Mouse (Mus musculus) kidney, embryonic 14.5 days (tissue): ENCODE measurements around the gene Rusc2. TPM values are rescaled to one million over a fixed set of nuclear protein-coding genes. Genes with fewer than 3 reads are reported as not detected.

ENCODE experiments used
- ATAC-seq: fragments of 200-750 bp; cut with Nextera tagmentation; 2 replicates; pipeline ENCODE4 v1.8.0; 2017; ENCODE audit warnings: moderate number of reproducible peaks, mild to moderate bottlenecking, moderate TSS enrichment, moderate library complexity; ENCODE audit not compliant: low FRiP score, low TSS enrichment
- H3K27ac ChIP-seq: fragments of 300-500 bp; sonication (generic); 2 replicates; pipeline ENCODE4 v1.5.1; 2014; ENCODE audit warnings: low read depth, mild to moderate bottlenecking, low read length, moderate library complexity, mixed read lengths
- H3K27me3 ChIP-seq: fragments of 300-500 bp; sonication (generic); 2 replicates; pipeline ENCODE4 v1.6.1; 2014; ENCODE audit warnings: mild to moderate bottlenecking, low read length; ENCODE audit not compliant: control insufficient read depth, insufficient read depth
- H3K36me3 ChIP-seq: fragments of 300-500 bp; sonication (generic); 2 replicates; pipeline ENCODE4 v1.6.1; 2014; ENCODE audit warnings: low read length, mixed read lengths; ENCODE audit not compliant: control insufficient read depth, insufficient read depth
- H3K4me1 ChIP-seq: fragments of 300-500 bp; sonication (generic); 2 replicates; pipeline ENCODE4 v1.6.1; 2014; ENCODE audit warnings: low read length, mixed read lengths; ENCODE audit not compliant: control insufficient read depth, insufficient read depth
- H3K4me2 ChIP-seq: fragments of 300-500 bp; sonication (generic); replicated peaks from 2 replicates; pipeline ENCODE4 v1.6.1; 2014; ENCODE audit warnings: low read depth, mild to moderate bottlenecking, low read length
- H3K4me3 ChIP-seq: fragments of 300-500 bp; sonication (generic); 2 replicates; pipeline ENCODE4 v1.5.1; 2014; ENCODE audit warnings: mild to moderate bottlenecking, low read length
- H3K9ac ChIP-seq: fragments of 300-500 bp; sonication (generic); 2 replicates; pipeline ENCODE4 v1.6.1; 2014; ENCODE audit warnings: low read depth, mild to moderate bottlenecking, low read length, moderate library complexity
- H3K9me3 ChIP-seq: fragments of 300-500 bp; sonication (generic); 2 replicates; pipeline ENCODE4 v1.6.1; 2016; ENCODE audit warnings: low read length; ENCODE audit not compliant: control insufficient read depth
- WGBS: fragments of 180-500 bp; shearing (Covaris S2); extraction: QIAGEN DNeasy Blood & Tissue Kit; methylation state at CpG from one replicate; pipeline ENCODE4 v1.1.7; 2014; 5-methylcytosine and 5-hydroxymethylcytosine counted together
- polyA plus RNA-seq: library from polyadenylated mRNA; unstranded; fragments of >200 nt; fragmentation: Nextera tagmentation; extraction: Ambion mirVana; gene quantifications from 2 replicates; pipeline ENCODE4 v1.2.1, GENCODE M21; 2014

The Rusc2 gene
- polyA plus RNA-seq, 1 experiment from 2014 or later: 8.9 TPM

DNA sequence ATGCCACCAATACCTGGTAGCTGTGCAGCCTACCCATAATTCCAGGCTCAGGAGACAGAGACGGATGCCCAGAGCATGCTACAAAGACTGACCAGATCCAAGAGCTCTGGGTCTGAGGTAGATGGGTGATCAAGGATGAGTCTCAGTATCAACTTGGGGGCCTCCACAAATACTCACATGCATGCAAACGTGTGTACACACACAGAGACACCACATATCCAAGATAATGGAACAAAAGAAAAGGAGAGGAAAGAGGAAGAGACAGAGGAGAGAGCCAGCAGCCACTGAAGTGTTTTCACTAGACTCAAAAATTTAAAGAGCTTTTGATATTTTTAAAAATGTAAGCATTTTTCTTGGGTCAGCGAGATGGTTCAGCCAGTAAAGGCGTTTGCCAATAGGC, 36.7 kb downstream of the Rusc2 start:
- peaks cover 42% of the 10 kb centered on the region for H3K36me3 ChIP-seq
- no peaks in the 10 kb centered on the region for H3K27me3 ChIP-seq
- H3K4me2 ChIP-seq: no peak overlapping the region
- peaks cover 31% of the 10 kb centered on the region for H3K4me1 ChIP-seq
- H3K27ac ChIP-seq: no peak overlapping the region
- no peaks in the 10 kb centered on the region for H3K9me3 ChIP-seq
- 81% methylated on average over 4 of the region's 4 CpGs for WGBS
- no peak overlapping the region for H3K4me3 ChIP-seq
- no peak overlapping the region for H3K9ac ChIP-seq
- no peak for ATAC-seq

DNA sequence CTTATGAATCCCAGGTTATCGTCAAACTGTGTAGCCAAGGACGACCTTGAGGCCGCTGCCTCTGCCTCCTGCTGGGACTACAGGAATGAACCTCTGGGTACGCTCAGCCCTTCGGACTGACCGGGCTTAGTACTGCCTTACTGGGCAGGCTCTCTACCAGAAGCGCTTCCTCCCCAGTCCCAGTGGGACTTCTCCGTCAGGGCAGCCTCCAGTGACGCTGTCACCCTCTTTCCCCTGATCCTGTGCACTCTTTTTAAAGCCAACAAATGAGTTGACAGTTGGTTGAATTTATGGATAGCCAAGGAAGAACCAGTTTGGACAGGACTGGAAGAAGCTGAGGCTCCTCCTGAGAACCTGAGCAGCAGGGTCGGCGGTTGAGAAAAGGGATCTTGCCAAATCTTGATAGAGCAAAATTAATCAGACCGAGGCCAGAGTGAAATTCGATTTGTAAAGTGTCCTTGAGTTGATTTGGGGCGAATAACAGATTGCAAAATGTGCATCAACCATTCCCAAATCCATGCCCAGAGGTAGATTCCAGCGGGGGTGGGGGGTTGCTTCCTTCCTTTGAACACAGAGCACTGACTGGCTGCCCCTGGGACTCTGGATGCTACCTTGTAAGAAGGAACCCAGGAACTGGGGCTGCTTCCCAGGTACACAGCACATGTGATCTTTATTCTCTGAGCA, 37.3 kb downstream of the Rusc2 start:
- 58% methylated on average over 15 of the region's 15 CpGs for WGBS
- no peak for ATAC-seq
- H3K27me3 ChIP-seq: peaks cover 4% of the 10 kb centered on the region; the same call in 1 of the 2 replicates
- peaks cover 31% of the 10 kb centered on the region for H3K4me1 ChIP-seq
- H3K4me3 ChIP-seq: no peak overlapping the region
- H3K9me3 ChIP-seq: no peaks in the 10 kb centered on the region
- H3K36me3 ChIP-seq: peaks cover 49% of the 10 kb centered on the region
- H3K4me2 ChIP-seq: no peak overlapping the region
- no peak overlapping the region for H3K27ac ChIP-seq
- H3K9ac ChIP-seq: no peak overlapping the region

DNA sequence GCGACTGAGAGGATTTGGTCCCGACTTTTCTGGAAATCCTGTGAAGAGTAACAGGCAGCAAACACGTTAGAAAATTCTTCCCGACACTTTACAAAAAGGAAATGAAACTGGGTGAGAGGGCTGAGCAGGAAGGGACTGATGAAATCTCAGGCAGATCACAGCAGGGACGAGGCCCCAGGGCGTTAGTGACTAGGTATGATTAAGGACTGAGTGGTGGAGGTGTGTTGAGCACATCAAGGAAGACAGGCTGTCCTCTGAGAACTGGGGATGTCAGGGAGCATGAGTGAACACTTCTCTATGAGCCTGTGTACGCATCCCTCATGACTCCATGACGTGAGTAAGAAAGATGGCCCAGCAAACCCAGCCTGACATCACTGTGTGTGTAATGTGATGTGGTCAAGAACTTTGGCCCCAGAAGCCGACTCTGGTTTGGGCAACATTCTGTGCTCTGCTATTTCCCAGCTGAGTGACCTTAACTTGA, 38.1 kb downstream of the Rusc2 start:
- WGBS: 62% methylated on average over 9 of the region's 9 CpGs
- no peak overlapping the region for H3K9ac ChIP-seq
- H3K9me3 ChIP-seq: no peaks in the 10 kb centered on the region
- peak overlapping the region; percentile 32; the same call in 1 of the 2 replicates for H3K27ac ChIP-seq
- H3K4me1 ChIP-seq: peaks cover 31% of the 10 kb centered on the region
- peaks cover 11% of the 10 kb centered on the region; the same call in 1 of the 2 replicates for H3K27me3 ChIP-seq
- ATAC-seq: no peak
- no peak overlapping the region for H3K4me2 ChIP-seq
- H3K36me3 ChIP-seq: peaks cover 56% of the 10 kb centered on the region
- H3K4me3 ChIP-seq: no peak overlapping the region

DNA sequence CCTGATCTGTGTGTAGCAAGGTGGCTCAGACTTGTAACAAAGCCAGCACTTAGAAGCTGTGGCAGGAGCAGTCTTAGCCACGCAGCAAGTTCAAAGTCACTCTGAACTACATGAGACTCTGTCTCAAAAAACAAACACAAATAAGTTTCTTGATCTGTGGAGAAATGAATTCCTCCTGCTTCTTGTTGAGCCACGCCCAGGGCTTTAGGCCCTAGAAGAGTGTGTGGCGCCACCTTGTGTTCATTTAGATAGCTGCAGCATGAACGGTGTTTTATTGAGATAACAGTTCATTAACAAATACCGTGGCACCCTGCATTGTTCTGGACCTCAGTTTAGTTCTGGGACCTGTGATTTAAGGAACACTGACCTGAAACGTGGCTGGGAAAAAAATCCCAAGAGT, 38.5 kb downstream of the Rusc2 start:
- Histone ChIP-seq H3K4me3 (no peak overlapping the region), H3K36me3 (peaks cover 58% of the 10 kb centered on the region), H3K27ac (peak overlapping the region; percentile 32; the same call in 1 of the 2 replicates), H3K9me3 (no peaks in the 10 kb centered on the region), H3K9ac (no peak overlapping the region), H3K27me3 (peaks cover 15% of the 10 kb centered on the region; the same call in 1 of the 2 replicates), H3K4me1 (peaks cover 33% of the 10 kb centered on the region), H3K4me2 (no peak overlapping the region)
- 7% methylated on average over 6 of the region's 6 CpGs for WGBS
- ATAC-seq: no peak

DNA sequence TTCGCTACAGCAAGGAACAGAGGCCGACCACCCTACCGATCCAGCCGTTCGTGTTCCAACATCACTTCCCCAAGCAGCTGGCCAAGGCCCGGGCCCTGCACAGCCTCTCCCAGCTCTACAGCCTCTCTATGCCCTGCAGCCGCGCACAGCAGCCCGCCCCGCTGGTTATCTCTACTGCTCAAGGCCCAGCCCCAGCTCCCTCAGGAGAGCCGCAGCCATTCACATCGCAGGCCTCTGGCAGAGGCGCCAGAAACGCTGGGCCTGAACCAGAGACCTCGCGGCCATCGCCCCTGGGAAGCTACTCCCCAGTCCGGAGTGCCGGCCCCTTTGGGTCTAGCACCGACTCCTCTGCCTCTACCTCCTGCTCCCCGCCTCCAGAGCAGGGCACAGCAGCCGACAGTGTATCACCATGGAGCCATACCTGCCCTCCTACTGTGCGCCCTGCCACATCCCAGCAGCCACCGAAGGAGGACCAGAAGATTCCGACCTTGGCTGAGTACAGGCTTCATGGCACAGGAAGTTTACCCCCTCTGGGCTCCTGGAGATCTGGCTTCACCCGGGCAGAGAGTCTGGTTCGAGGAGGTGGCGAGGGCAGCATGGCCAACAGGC, 40.0 kb downstream of the Rusc2 start:
- Histone ChIP-seq H3K9ac (no peak overlapping the region), H3K36me3 (peaks cover 56% of the 10 kb centered on the region), H3K9me3 (no peaks in the 10 kb centered on the region), H3K27ac (no peak overlapping the region), H3K4me1 (peaks cover 39% of the 10 kb centered on the region), H3K4me2 (no peak overlapping the region), H3K4me3 (no peak overlapping the region), H3K27me3 (peaks cover 28% of the 10 kb centered on the region)
- ATAC-seq: no peak
- WGBS: 86% methylated on average over 24 of the region's 28 CpGs

DNA sequence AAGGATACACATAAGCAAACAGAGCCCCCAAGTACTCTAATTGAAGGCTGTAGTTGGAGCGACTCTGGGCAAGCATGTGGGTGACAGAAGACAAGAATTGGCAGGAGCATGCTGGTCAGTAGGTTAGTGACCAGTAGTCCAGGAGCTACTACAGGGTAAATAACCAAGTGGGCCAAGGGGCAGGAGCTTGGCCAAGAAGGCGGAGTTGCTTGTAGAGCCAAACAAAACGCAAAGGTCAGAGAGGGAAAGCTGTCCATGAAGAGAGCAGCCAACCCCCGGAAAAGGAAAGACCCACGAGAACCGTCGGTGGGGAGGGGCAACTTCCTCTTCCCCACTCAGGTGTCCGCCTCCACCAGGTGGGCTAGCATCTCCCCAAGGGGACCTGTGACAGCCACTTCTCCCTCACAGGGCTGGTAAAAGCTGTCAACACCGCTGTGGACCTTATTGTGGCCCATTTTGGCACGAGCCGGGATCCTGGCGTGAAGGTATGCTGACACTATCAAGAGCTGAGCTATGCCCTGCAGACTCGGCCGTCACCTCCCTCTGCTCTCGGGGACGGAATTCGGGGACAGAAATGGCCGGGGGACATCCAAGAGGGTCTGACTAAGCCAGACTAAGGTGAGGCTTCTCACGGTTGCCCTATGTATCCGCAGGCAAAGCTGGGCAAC, 41.6 kb downstream of the Rusc2 start:
- Histone ChIP-seq H3K27ac (no peak overlapping the region), H3K4me3 (no peak overlapping the region), H3K4me2 (no peak overlapping the region), H3K9ac (no peak overlapping the region), H3K4me1 (peaks cover 28% of the 10 kb centered on the region; the same call in 1 of the 2 replicates), H3K36me3 (peaks cover 54% of the 10 kb centered on the region), H3K27me3 (peaks cover 41% of the 10 kb centered on the region), H3K9me3 (no peaks in the 10 kb centered on the region)
- 87% methylated on average over 17 of the region's 20 CpGs for WGBS
- ATAC-seq: no peak

DNA sequence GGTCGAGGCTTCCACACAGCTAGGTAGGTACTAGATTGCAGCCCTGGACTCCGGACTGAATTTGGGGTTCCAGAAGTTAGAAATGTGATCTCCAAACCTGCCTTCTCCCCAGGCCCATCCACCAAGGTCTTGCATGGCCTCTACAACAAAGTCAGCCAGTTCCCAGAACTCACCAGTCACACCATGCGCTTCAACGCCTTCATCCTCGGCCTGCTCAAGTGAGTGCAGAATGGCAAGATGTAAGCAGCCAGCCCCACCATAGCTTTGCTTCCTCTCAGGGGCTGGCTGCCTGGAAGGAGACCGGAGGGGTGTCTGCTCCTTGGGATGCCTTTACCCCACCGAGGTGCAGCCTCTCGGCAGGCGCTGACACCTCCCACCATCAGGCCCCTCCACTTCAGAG, 42.3 kb downstream of the Rusc2 start:
- Histone ChIP-seq H3K9me3 (no peaks in the 10 kb centered on the region), H3K36me3 (peaks cover 54% of the 10 kb centered on the region), H3K27ac (no peak overlapping the region), H3K4me1 (peaks cover 26% of the 10 kb centered on the region; the same call in 1 of the 2 replicates), H3K4me2 (no peak overlapping the region), H3K4me3 (no peak overlapping the region), H3K9ac (no peak overlapping the region), H3K27me3 (peaks cover 42% of the 10 kb centered on the region)
- ATAC-seq: no peak
- WGBS: 81% methylated on average over 9 of the region's 9 CpGs

DNA sequence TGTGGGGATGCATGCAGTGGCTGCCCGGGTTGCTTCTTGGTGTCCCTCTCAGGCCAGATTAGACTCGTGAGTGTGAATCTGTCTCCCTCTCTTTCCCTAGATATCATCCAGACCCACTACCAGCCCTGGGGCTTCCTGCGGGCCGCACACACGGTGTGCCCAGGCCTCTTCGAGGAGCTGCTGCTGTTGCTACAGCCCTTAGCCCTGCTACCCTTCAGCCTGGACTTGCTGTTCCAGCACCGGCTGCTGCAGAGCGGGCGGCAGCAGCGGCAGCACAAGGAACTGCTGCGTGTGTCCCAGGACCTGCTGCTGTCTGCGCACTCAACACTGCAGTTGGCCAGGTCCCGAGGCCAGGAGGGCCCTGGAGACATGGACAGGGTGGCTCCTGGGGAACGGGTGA, 43.4 kb downstream of the Rusc2 start:
- no peak for ATAC-seq
- no peak overlapping the region for H3K27ac ChIP-seq
- H3K9me3 ChIP-seq: no peaks in the 10 kb centered on the region
- H3K36me3 ChIP-seq: peaks cover 54% of the 10 kb centered on the region
- H3K9ac ChIP-seq: peak overlapping the region; percentile 28; the same call in 1 of the 2 replicates
- WGBS: 35% methylated on average over 14 of the region's 14 CpGs
- H3K4me1 ChIP-seq: peaks cover 17% of the 10 kb centered on the region; the same call in 1 of the 2 replicates
- peak overlapping the region; percentile 6; the same call in 1 of the 2 replicates for H3K4me3 ChIP-seq
- H3K27me3 ChIP-seq: peaks cover 42% of the 10 kb centered on the region
- H3K4me2 ChIP-seq: peak overlapping the region; percentile 19
